Mouse (Mus musculus): ENCODE measurements around the gene 2210010C04Rik.

The 2210010C04Rik gene

DNA sequence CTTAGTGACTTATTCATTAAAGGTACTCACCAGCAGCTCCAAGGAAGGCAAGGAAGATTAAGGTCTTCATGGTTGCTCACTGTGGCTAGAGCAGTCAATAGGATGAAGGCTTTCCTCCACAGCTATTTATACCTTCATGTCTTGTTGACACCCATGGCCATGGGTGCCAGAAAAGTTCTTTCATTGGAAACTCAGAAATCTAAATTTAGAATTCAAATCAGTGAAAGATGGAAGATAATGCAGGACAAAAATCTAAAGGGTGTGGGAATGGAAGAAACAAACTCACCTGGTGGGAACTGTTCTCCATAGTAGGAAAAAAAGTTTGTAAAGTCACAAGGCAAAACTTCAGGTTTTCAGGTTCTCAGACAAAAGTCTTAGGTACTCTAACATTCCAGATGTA is at the start of gene 2210010C04Rik:
Gene 2210010C04Rik, minus strand, starts transcription at position 101 of the 400 bp plus-strand sequence.
- DNase-seq, result no peak

DNA sequence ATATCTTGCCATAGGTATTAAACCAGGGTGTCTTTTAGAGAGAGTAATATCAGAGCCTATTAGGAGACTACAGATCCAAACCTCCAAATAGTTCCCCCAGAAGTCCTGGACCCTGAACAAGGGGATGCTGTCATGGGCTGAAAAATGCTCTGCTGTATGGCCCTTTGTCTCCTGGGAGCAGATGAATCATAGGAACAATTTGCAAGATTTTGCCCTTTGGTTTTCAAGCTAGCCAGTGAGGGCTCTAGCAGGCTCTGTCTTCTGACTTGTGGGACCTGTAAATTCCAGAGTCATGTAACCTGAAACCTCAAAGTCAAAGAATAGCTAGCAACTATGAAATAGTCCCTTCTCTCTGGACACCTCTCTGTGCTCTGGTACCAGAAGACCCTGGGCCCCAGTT is 44.8 kb upstream of the 2210010C04Rik start:
- DNase-seq, result no peak

DNA sequence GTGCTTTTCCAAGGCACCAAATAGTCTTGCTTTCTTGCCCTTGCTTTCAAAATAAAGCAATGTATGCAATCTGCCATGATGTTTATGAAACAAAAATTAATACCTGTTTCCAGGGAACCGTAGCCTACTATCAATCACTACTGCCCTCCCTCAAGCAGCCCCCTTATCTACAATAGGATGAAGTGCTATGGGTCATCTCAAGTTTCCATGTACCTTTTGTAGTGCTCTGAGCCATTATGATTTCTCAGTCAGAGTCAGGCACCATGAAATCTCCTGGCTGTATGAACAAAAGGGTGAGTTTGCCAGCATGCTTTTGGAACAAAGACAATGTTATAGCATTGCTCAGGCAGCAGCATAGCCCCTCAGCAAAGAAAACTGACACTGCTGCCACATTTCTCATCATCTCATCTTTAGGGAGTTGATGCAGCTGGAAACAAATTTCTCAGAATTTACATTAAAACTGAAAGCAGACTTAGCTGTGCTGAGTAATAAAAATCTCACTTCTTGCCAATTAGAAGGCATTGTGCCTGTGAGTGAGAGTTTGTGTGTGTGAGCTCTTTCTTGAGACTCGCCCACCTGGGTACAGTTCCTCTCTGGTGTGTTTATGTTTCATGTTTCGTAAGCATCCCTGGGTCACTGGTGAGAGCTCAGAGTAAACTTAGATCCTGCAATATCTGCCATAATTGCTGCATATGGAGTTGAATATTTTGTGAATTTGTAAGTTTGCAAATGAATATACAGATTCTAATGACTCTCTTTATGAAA is 43.4 kb upstream of the 2210010C04Rik start:
- no peak for DNase-seq

DNA sequence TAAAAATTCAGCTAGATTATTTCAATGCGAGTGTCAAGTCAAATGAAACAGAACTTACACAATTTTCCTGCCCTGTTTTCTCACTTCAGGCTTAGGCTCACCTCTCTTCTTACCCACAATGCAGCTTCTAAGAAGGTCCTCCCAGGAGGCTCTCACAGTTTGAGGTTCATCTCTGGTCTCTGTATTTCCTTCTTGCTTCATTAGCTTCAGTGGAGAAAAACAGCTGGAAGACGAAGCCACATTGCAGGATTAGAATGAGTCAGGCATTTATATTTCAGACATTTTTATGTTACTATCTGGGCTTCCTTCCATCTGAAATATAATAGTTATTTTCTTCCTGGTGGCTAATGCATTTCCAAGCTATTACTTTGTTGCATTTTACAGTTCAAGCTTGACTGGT is 40.4 kb upstream of the 2210010C04Rik start:
- no peak for DNase-seq

DNA sequence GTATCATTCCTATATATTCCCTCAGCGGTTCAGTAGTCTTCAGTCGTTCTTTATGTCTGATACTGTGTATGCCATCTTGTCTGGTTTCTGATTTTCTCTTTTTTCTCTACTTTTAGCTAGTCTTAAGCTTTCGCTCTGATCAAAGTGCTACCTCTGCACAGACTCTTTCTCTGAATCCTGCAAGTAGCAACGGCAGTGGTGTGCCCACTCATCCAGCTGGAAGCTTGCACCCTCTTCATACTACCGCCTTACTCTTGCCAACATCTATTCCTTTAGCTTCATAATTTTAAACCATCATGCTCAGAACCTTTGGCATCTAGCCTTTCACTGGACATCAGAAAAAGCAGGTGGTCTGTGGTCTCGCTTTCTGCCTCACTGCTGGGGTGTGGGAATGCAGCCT is 28.0 kb upstream of the 2210010C04Rik start:
- DNase-seq, result no peak

DNA sequence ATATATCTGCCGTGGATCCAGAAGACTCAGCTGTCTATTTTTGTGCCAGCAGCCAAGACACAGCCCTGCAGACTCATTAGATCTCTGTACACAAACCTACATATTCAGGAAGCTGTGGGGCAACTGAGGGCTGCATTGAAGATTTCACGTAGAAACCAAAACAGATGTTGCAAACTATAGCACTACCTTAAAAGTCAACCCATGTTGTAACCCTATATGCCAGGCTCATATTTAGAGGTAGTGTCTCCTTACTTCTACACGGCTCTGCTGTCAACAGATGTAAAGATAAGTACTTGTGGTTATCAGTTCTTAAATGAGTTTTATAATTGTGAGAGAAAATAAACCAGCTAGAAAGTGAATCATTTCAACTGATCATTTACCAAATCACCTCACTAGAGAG is 27.4 kb upstream of the 2210010C04Rik start:
- no peak for DNase-seq

DNA sequence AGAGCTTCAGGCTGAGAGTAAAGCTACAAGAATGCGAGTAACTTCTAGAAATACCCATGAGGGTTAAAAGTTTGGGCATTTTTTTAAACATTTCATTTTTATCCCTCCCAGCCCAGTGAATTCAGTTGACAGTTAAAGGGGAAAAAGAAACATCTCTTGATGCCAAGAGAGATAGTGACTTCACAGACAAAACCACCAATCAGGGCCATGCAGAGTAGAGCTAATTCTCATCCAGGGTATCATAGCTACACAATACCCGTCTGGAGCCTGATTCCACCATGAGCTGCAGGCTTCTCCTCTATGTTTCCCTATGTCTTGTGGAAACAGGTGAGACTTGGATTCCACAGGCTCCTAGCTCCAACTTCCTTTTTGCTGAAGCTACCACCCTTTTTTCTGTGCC is 26.8 kb upstream of the 2210010C04Rik start:
- no peak for DNase-seq

DNA sequence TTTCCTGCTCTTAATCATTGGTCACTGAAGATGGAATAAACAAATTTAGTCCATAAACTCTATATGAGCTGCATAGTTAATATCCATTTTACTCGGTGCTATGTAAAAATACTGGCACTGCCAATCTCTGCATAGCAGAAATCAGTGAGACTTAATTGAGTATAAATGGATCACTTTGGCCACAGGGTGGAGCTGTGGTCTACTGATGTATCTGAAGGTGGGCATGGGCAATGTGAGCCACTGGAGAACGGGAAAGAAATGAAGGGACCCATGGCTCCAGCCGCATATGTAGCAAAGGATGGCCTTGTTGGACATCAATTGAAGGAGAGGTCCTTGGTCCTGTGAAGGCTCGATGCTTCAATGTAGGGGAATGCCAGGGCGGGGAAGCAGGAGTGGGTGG is 25.8 kb upstream of the 2210010C04Rik start:
- no peak for DNase-seq

DNA sequence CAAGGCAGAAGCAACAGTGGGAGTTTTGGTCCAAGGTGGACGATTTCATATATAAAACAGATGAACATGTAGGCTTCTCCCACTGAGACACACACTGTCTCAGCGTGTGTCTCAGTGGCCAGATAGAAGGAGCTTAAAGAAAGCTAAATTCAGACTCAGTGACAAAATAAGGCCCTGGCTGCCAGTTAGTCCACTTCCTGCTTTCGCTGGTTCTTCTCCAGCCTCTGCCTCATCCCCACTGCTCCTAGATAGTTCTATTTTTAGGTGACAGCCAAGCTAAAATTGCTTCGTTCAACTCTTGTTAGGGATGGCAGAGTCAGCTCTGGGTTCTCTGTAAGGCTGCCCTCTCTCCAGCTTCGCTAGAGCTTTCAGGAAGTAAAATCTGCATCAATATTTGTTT is 22.3 kb upstream of the 2210010C04Rik start:
- no peak for DNase-seq

DNA sequence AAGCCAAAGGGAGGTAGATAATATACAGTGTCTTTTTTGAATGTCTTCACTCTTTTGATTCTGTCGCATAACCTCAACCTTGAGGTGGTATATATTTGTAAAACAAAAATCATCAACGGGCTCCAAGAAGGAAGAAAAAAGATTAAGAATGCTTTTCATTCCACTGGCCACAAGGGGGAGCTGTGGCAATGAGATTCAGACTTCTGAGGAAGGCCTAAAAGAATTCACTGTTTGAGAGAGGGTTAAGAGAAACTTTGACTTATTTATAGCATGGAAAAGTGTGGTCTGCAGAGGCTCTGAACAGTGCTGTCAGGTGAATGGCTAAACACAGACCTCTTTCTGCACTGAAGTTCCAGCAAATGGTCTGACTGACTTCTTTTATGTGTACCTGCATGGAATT is 20.3 kb upstream of the 2210010C04Rik start:
- no peak for DNase-seq

DNA sequence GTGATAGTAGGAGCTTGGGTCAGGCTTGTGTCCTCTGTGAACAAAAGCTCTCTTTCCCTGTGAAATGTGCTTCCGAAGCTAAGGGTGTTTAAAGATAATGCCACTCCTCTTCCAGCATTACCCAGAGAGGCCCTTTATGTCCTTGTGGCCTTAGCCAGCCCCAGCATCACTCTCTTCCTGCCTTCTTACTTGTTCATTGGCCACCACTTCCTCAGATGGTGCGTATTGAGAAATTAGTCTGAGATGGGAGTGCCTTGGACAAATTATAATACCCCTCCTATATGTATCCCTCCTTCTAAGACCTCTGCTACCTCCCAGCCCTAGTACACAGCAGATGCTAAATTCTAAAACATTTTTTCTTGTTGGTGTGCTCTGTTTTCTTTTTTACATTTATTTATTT is 19.1 kb upstream of the 2210010C04Rik start:
- DNase-seq, result no peak

DNA sequence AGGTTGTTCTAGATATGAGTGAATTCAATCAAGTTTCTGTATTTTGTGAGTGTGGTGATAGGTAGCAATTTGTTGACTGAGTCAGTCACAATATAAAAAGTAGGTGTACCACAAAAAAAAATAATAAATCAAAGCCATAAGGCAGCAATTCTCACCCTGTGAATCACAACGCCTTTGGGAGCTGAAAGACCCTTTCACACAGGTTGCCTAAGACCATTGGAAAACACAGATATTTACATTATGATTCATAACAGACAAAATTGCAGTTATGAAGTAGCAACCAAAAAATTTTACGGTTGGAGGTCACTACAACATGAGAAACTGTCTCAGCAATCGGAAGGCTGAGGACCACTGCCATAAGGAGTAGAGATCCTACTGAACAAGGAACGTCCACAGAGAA is 16.5 kb upstream of the 2210010C04Rik start:
- no peak for DNase-seq

DNA sequence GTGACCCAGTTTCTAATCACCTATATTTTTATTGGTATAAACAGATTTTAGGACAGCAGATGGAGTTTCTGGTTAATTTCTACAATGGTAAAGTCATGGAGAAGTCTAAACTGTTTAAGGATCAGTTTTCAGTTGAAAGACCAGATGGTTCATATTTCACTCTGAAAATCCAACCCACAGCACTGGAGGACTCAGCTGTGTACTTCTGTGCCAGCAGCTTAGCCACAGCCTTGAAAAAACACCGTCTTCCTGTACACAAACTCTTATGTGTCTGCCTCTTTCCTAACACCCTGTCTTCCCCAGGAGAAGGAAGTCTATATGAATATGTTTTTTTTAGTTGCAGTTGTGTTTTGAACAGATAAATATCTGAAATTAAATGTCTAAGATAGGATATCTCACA is 13.3 kb upstream of the 2210010C04Rik start:
- DNase-seq, result no peak

DNA sequence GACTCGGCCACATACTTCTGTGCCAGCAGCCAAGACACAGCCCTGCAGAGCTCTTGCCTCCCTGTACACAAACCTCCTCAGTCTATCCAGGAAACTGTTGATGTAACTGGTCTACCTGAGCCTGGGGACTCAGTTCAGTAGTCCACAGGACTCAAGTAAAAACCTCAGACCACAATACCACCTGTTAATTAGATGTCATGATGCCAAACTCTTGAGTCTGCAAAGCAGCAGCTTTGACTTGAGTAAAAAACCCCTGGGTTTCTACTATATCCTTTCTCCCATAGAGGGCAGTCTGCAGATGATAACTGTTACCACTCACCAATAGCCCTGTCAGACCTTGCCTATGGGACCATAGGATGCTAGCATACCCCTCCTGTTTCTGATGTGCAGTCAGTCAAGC is 12.7 kb upstream of the 2210010C04Rik start:
- DNase-seq, result no peak

DNA sequence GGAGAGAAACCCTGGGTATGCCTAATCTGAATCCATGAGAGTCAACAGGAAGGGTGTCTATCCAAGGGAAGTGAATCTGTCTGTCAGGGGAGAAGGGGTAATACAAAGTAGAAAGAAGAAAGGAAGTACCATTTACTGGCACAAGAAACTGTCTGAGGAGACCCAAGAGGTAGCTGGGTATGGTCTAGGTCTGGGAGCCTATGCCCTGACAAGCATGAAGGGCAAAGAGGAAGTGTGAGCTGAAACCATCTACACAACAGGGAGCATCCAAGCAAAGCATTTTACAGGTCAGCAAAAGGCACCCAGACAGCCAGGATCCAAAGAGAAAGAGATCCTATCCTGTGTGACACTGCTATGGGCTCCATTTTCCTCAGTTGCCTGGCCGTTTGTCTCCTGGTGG is 11.9 kb upstream of the 2210010C04Rik start:
- no peak for DNase-seq

DNA sequence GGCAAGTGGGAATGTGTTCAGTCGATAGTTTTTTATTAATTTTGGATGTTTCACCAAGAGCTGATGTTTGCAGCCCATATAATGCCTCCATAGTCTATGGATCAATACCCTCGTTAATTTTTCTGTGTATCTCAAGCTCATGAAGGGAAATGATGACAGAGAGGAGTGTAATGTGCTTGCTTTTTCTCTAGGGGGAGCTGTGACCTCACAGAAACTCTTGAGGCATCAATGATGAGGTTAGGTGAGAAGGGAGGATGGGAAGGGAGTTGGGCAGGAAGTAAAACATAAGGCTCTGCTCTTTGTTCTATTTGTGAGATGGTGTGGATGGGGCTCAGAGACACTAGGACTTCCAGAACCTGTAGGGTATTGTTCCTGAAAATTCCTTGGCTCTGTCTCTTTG is 11.2 kb upstream of the 2210010C04Rik start:
- no peak for DNase-seq

DNA sequence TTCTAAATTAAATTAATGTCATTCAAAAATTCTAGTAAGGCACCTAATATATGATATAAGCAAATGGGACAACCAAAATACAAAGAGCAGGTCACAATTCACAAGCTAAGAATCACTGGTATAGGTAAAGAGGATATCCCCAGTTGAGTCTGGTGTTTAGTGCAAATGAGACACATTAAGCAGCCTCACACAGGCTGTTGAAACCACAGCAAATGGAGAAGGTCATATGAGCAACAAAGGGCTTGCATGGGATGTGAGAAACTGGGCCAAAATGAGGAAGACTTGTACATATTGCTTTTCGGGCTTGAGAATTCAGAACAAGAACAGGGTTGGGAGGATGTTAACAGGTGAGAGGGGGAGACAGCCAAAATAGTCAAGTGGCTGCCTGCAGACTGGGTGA is 9.4 kb upstream of the 2210010C04Rik start:
- no peak for DNase-seq

DNA sequence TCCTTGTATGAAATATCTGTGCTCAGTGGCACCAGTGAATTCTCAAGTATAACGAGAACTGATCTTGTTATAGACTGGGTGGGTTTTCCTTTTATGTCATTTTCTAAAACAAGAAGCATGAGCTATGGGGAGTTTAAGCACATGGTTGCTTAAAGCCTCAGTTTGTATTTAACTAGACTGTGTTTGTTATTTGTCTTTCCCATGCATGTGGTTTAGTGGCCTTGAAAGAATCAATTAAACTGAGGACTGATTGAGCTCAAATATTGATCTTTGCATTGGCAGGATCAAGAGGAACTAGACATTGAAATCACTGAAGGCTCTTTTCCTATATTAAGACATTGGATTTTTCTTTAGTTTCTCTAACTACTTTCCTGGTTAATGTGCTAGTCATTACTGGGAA is 9.0 kb upstream of the 2210010C04Rik start:
- no peak for DNase-seq

DNA sequence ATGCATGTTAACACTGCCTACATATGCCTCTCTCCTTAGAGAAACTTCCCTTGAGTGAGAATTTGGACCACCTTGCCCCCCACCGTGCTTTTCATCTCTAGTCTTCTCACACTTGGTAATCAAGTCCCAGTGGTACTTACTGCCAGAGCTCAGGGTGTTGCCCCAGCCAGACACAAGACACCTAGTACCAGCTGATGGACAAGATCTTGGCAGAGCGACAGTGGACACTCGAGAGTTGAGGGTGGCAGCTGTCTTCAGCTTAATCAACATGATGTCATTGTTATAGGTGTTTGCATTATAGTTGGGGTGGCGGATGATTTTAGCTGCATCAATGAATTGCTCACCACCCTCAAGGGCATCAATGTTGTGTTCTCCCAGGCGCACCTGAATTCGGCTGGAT is 2.5 kb downstream of the 2210010C04Rik start:
- DNase-seq, result no peak

DNA sequence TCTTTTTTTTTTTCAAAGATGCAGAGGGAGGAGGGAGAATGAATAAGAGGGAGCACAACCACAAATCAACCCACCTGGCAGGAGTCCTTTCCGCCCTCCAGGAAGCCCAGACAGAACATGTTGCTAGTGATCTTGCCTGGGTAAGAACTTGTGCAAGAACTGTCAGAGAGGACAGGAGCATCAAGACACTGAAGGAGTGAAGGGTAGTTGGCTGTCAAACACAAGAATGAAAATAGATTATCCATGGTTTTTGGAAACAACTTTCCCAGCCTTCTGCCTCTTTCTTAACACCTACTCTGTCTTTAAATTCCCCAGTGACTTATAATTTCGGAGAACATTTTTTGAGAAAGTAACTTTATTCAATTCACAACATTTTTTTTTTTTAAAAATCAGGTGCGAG is 3.1 kb downstream of the 2210010C04Rik start:
- no peak for DNase-seq

DNA sequence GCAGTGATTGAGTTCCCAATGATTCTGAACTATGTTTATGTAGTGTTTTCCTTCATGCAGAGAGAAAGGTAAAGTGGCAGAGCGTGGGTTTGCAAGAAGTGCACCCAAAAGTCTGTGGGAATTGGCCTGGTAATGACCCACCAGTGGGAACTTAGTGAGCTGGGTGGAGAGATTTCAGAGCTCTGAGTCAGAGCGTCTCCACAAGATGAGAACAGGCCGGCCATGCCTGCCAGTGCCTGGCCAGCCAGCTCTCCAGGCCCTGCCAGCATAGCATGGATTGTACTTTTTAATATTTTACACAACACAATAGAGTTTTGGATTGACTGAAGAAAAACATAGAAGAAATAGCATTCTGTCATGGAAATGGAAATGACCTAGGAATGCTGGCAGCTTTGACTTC is 4.5 kb downstream of the 2210010C04Rik start:
- no peak for DNase-seq

DNA sequence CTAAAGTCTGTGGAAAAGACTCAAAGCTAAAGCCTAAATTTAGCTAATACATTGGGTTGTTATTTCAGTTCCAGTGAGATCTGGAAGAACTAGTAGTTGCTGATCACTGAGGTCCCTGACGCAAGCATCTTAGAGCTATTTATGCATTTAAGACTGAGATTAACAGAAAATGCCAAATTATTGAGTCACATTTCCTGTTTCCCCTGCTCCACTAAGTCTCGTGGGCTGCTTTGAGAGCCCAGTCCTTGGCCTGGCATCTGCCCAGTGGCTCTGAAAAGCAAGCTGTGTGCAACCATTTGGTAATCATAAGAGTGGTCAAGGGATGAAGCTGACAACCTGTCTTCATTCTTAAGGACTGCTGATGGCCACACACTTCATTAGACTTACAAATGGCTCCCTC is 8.3 kb downstream of the 2210010C04Rik start:
- no peak for DNase-seq

DNA sequence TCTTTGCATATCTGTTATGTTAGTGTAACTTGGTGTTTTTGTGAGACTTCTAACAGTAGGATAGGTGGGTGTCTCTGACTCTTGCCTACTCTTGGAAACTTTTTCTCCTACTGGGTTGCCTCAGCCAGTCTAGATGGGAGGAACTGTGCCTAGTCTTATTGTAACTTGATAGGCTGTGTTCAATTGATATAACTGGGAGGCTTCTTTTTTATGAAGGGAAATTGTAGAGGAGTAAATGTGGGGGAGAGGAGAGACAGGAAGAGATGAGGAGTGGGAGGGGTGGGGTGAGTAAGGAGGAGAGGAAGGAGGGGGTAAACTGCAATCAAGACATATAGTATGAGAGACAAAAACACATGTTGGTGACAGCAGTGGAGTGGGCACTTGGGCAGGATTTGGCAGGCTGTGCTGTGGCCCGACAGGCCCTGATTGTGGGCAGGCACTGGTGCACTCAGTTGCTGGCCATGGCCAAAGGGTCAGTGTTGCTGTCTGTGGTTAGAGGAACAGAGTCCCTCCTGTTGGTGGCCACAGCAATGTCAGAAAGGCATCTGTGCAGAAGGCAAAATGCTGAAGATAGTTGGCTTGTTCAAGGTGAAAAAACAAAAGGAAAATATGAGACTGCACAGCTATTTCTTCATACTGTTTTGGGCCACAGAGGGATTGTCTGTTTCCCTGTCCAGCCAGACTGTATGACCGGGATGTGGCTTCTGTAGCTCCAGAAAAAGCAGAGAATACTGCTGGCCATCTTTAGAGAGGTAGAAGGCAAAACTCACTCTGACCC is 9.2 kb downstream of the 2210010C04Rik start:
- no peak for DNase-seq

DNA sequence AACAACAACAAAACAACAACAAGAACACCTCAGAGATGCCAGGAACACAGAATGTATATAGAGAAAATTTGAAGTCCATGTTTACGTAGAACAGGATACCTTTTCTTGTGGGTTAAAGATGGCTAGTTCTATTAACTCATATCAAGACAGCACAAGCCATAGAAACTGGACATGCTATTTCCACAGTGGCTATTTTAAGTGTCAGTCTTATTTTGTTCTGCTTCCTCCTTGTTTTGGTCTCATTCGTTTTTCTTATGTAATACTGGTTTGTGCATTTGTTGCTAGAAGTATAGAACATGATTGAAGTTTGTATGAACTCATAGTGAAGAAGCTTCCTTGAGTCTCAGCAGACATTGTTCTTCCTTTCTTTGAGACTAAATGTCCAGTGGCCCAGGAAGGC is 16.2 kb downstream of the 2210010C04Rik start:
- DNase-seq, result no peak

DNA sequence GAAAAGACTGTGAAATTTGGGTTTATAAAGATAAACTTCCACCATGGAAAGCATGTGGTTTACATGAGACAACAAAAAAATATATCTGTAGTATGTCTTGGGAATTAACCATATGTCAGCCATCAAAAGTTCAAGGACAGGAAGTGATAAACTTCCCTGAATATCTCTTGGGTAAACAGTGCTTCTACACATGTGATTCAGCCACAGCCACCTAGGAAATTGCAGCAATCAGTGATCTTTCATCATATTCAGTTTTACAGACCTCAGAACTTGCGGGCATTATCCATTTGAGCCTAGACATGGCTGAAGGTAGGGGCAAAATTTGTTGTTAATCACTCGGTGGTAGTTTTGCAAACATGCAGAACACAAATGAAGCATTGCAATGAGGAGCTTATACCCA is 16.7 kb downstream of the 2210010C04Rik start:
- no peak for DNase-seq
